ENCODE assay signal across 8 mouse cellular contexts in genomic region chr9:114418187-114418586, GRCm38 (mm10). TPM values are rescaled to one million over a fixed set of nuclear protein-coding genes. Genes with fewer than 3 reads are reported as not detected.
DNase-seq lines count a peak whose midpoint lies in the region; ATAC-seq and TF ChIP-seq lines count a peak whose summit lies in the region.

No protein-coding gene starts in this region.

- no peak overlapping the region for H3K4me2 ChIP-seq in heart, postnatal 0 days (ENCODE audit: low read depth, low read length)
- H3K4me2 ChIP-seq in liver, embryonic 13.5 days = no peak overlapping the region

- no peak overlapping the region for H3K4me3 ChIP-seq in heart, postnatal 0 days (ENCODE audit: low read depth, low read length)
- no peak overlapping the region for H3K4me3 ChIP-seq in liver, embryonic 13.5 days (replicated peaks)

- no peaks in the 10 kb centered on the region for H3K4me1 ChIP-seq in heart, postnatal 0 days (ENCODE audit: control insufficient read depth, insufficient read depth)
- H3K4me1 ChIP-seq in liver, embryonic 13.5 days (replicated peaks) = peaks cover 6% of the 10 kb centered on the region; the same call in 1 of the 2 replicates

- ATAC-seq in heart, postnatal 0 days (ENCODE audit: insufficient read depth, low read depth) = no peak
- ATAC-seq in liver, embryonic 13.5 days (ENCODE audit: low read depth) = 0 out of 2 replicates have a peak, but pooled peaks have one; percentile 14
- ATAC-seq in cerebellum, adult (ENCODE audit: insufficient number of reproducible peaks, low FRiP score, low TSS enrichment) = no peak

- no peak overlapping the region for H3K9ac ChIP-seq in heart, postnatal 0 days (replicated peaks; ENCODE audit: low read depth, low read length)
- H3K9ac ChIP-seq in liver, embryonic 13.5 days = no peak overlapping the region

- DNase-seq in heart, postnatal 0 days (ENCODE audit: low spot score) = no peak
- no peak for DNase-seq in heart, adult 9 months (ENCODE audit: low spot score in 2 of 2)
- DNase-seq in urinary bladder, postnatal 25 days (ENCODE audit: low spot score) = peak; percentile 38
- DNase-seq in urinary bladder, adult 2 months (ENCODE audit: low spot score) = no peak
- DNase-seq in embryo, embryonic 10 days (ENCODE audit: low spot score) = peak; percentile 81
- no peak for DNase-seq in liver, embryonic 13.5 days
- peak; percentile 70 for DNase-seq in splenic B cell, adult 2 months (ENCODE audit: low read depth, low spot score)

- H3K9me3 ChIP-seq in heart, postnatal 0 days (replicated peaks; ENCODE audit: control insufficient read depth, low read length) = no peaks in the 10 kb centered on the region
- H3K9me3 ChIP-seq in liver, embryonic 13.5 days (replicated peaks) = no peaks in the 10 kb centered on the region

- TF ChIP-seq CTCF in heart, postnatal 0 days (IDR thresholded peaks at IDR 0.05; ENCODE audit: low read depth) = peak; percentile 62

- no peak for TF ChIP-seq EP300 in heart, postnatal 0 days (IDR thresholded peaks at IDR 0.05; ENCODE audit: low read depth)

- no peaks in the 10 kb centered on the region for H3K27me3 ChIP-seq in heart, postnatal 0 days (ENCODE audit: control insufficient read depth, insufficient read depth, low read length)
- no peaks in the 10 kb centered on the region for H3K27me3 ChIP-seq in liver, embryonic 13.5 days
- no peaks in the 10 kb centered on the region for H3K27me3 ChIP-seq in splenic B cell, adult 2 months (ENCODE audit: control insufficient read depth, insufficient read depth, low read length, poor library complexity, severe bottlenecking)

- WGBS in heart, postnatal 0 days = 94% methylated on average over 7 of the region's 7 CpGs
- 73% methylated on average over 7 of the region's 7 CpGs for WGBS in liver, embryonic 13.5 days (ENCODE audit: insufficient replicate concordance)

- no peak overlapping the region for H3K27ac ChIP-seq in heart, postnatal 0 days (ENCODE audit: low read depth)
- no peak overlapping the region for H3K27ac ChIP-seq in liver, embryonic 13.5 days

- H3K36me3 ChIP-seq in heart, postnatal 0 days (replicated peaks; ENCODE audit: control insufficient read depth, insufficient read depth, low read length) = 0 out of 2 replicates have a peak, but pooled peaks cover 7% of the 10 kb centered on the region
- peaks cover 7% of the 10 kb centered on the region for H3K36me3 ChIP-seq in liver, embryonic 13.5 days
- H3K36me3 ChIP-seq in splenic B cell, adult 2 months (ENCODE audit: control insufficient read depth, insufficient read depth, low read length, poor library complexity, severe bottlenecking) = peaks cover 3% of the 10 kb centered on the region; the same call in 1 of the 2 replicates

RNA-seq across cellular contexts. Expression of gene Tmppe, which starts 17.3 kb away (rescaled TPM):
- 5.4 and 10.0 TPM in 2 replicates for total RNA-seq in heart, postnatal 0 days (2014; rRNA removed; ENCODE audit: low replicate concordance)
- 3.9 and 4.5 TPM in 2 replicates for polyA plus RNA-seq in heart, postnatal 0 days (2015; fragmentation: Nextera tagmentation; extraction: Ambion mirVana)
- 5.0 and 5.8 TPM in 2 replicates for polyA plus RNA-seq in urinary bladder, adult 2 months (2012; rRNA removed)
- 2.9 and 3.4 TPM in 2 replicates for polyA plus RNA-seq in liver, embryonic 13.5 days (2015; fragmentation: Nextera tagmentation; extraction: Ambion mirVana)

RNA-seq across cellular contexts. Expression of gene Glb1, which starts 17.3 kb away (rescaled TPM):
- 29.8 and 43.3 TPM in 2 replicates for total RNA-seq in heart, postnatal 0 days (2014; rRNA removed; ENCODE audit: low replicate concordance)
- 22.0 and 22.8 TPM in 2 replicates for polyA plus RNA-seq in heart, postnatal 0 days (2015; fragmentation: Nextera tagmentation; extraction: Ambion mirVana)
- 31.6 and 32.3 TPM in 2 replicates for polyA plus RNA-seq in urinary bladder, adult 2 months (2012; rRNA removed)
- polyA plus RNA-seq in liver, embryonic 13.5 days (2015; fragmentation: Nextera tagmentation; extraction: Ambion mirVana) = 13.2 and 14.6 TPM in 2 replicates

RNA-seq across cellular contexts. Expression of gene Crtap, which starts 27.7 kb away (rescaled TPM):
- 63.1 and 65.0 TPM in 2 replicates for total RNA-seq in heart, postnatal 0 days (2014; rRNA removed; ENCODE audit: low replicate concordance)
- 75.8 and 80.6 TPM in 2 replicates for polyA plus RNA-seq in heart, postnatal 0 days (2015; fragmentation: Nextera tagmentation; extraction: Ambion mirVana)
- 93.7 and 105 TPM in 2 replicates for polyA plus RNA-seq in urinary bladder, adult 2 months (2012; rRNA removed)
- 22.5 TPM in 2 replicates for polyA plus RNA-seq in liver, embryonic 13.5 days (2015; fragmentation: Nextera tagmentation; extraction: Ambion mirVana)

Comparison
In these comparisons a context has a peak if more than half of its experiments do, and no peak if none do; other contexts are left out.
1. DNase-seq: peak in urinary bladder, postnatal 25 days (single experiment), embryo, embryonic 10 days (single experiment) and splenic B cell, adult 2 months (single experiment); none in heart, postnatal 0 days (single experiment), heart, adult 9 months (0 of 2), urinary bladder, adult 2 months (single experiment) and liver, embryonic 13.5 days (single experiment).